Mouse (Mus musculus) 3134 (cell line): ENCODE data around the gene Stk39.

Experiments used
- DNase-seq: peaks from one replicate; pipeline ENCODE4 v3.0.0-alpha.2; 2011; ENCODE audit warnings: low spot score; ENCODE audit not compliant: insufficient read length; ENCODE audit errors: extremely low read depth

Stk39 gene

GRCm38 (mm10) chr2:68350621-68351020, 121.4 kb downstream of the Stk39 start:
- DNase-seq, result no peak

GRCm38 (mm10) chr2:68349593-68350383, 122.3 kb downstream of the Stk39 start:
- no peak for DNase-seq

GRCm38 (mm10) chr2:68348966-68349365, 123.1 kb downstream of the Stk39 start:
- no peak for DNase-seq

- DNase-seq, result no peak
Observed at GRCm38 (mm10) chr2:68346606-68347237, 125.3 kb downstream of the Stk39 start.

GRCm38 (mm10) chr2:68345269-68345668, 126.8 kb downstream of the Stk39 start:
- no peak for DNase-seq

- DNase-seq, result no peak
Observed at GRCm38 (mm10) chr2:68343751-68344150, 128.3 kb downstream of the Stk39 start.

GRCm38 (mm10) chr2:68342122-68342646, 129.9 kb downstream of the Stk39 start:
- no peak for DNase-seq

GRCm38 (mm10) chr2:68336913-68337312, 135.2 kb downstream of the Stk39 start:
- DNase-seq, result no peak

GRCm38 (mm10) chr2:68334945-68335344, 137.1 kb downstream of the Stk39 start:
- DNase-seq, result no peak

GRCm38 (mm10) chr2:68325306-68325705, 146.8 kb downstream of the Stk39 start:
- no peak for DNase-seq

GRCm38 (mm10) chr2:68321230-68321629, 150.8 kb downstream of the Stk39 start:
- DNase-seq, result no peak

- DNase-seq, result no peak
Observed at GRCm38 (mm10) chr2:68320670-68321069, 151.4 kb downstream of the Stk39 start.

- DNase-seq, result no peak
Observed at GRCm38 (mm10) chr2:68318452-68318851, 153.6 kb downstream of the Stk39 start.

- DNase-seq, result no peak
Observed at GRCm38 (mm10) chr2:68317895-68318294, 154.2 kb downstream of the Stk39 start.

GRCm38 (mm10) chr2:68317452-68317851, 154.6 kb downstream of the Stk39 start:
- DNase-seq, result no peak

- no peak for DNase-seq
Observed at GRCm38 (mm10) chr2:68315258-68315657, 156.8 kb downstream of the Stk39 start.

- no peak for DNase-seq
Observed at GRCm38 (mm10) chr2:68310121-68310520, 161.9 kb downstream of the Stk39 start.

- no peak for DNase-seq
Observed at GRCm38 (mm10) chr2:68306519-68306918, 165.5 kb downstream of the Stk39 start.

GRCm38 (mm10) chr2:68304771-68305460, 167.2 kb downstream of the Stk39 start:
- DNase-seq, result no peak

- DNase-seq, result no peak
Observed at GRCm38 (mm10) chr2:68301811-68302542, 170.1 kb downstream of the Stk39 start.

GRCm38 (mm10) chr2:68298356-68298755, 173.7 kb downstream of the Stk39 start:
- DNase-seq, result no peak
